8 mouse cellular contexts compared by ENCODE assay signal in the genomic region with DNA sequence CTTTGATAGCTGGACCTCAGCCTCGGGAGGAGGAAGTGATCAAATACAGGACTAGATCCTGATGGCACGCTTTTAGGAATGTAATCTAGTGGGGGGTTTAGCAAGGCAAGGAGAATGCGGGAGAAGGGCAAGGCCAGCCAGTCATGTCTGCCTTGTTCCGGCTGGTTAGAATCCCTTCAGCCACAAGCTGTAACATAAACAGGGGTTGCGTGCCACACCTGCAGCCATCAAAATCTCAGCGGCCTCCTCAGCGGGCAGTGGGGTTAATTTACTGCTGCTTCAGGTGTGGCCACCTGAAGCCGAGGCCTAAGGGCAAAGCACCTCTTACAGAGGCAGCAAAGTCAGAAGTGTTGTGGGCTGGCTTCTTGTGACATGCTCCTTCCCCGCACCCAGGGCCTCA. TPM values are rescaled to one million over a fixed set of nuclear protein-coding genes. Genes with fewer than 3 reads are reported as not detected.
DNase-seq lines count a peak whose midpoint lies in the region; ATAC-seq and TF ChIP-seq lines count a peak whose summit lies in the region.

Ndrg4 (plus strand) TSS at position 350 of the 400 bp plus-strand sequence.

- TF ChIP-seq EP300 in CH12.LX (IDR thresholded peaks at IDR 0.05; ENCODE audit: low read length): no peak

- H3K9me3 ChIP-seq in erythroblast, embryonic 14.5 days (ENCODE audit: control insufficient read depth, low read length): no peaks in the 10 kb centered on the region
- H3K9me3 ChIP-seq in CH12.LX (replicated peaks; ENCODE audit: low read length): no peaks in the 10 kb centered on the region
- no peaks in the 10 kb centered on the region for H3K9me3 ChIP-seq in forebrain, embryonic 12.5 days
- H3K9me3 ChIP-seq in intestine, embryonic 15.5 days: no peaks in the 10 kb centered on the region
- H3K9me3 ChIP-seq in midbrain, embryonic 14.5 days (ENCODE audit: control insufficient read depth, low read length): no peaks in the 10 kb centered on the region

- H3K79me2 ChIP-seq in CH12.LX (replicated peaks; ENCODE audit: control insufficient read depth, extremely low read depth, insufficient read depth, poor library complexity, severe bottlenecking): no peaks in the 10 kb centered on the region

- TF ChIP-seq RAD21 in CH12.LX (IDR thresholded peaks at IDR 0.05; ENCODE audit: low read depth, low read length): no peak

- peaks cover 72% of the 10 kb centered on the region for H3K27me3 ChIP-seq in erythroblast, embryonic 14.5 days (ENCODE audit: control insufficient read depth)
- peaks cover 46% of the 10 kb centered on the region for H3K27me3 ChIP-seq in CH12.LX (replicated peaks)
- H3K27me3 ChIP-seq in forebrain, embryonic 12.5 days: peaks cover 83% of the 10 kb centered on the region
- H3K27me3 ChIP-seq in intestine, embryonic 15.5 days (replicated peaks): peaks cover 72% of the 10 kb centered on the region
- H3K27me3 ChIP-seq in midbrain, embryonic 14.5 days (ENCODE audit: control insufficient read depth, insufficient read depth, low read length): 0 out of 2 replicates have a peak, but pooled peaks cover 14% of the 10 kb centered on the region

- no peak for TF ChIP-seq CTCF in CH12.LX (conservative IDR thresholded peaks at IDR 0.05 in 1 of 2, IDR thresholded peaks at IDR 0.05 in 1 of 2; ENCODE audit: low read depth in 2 of 2, low read length in 2 of 2)

- in situ Hi-C loops in CH12.LX (cut with MboI; ENCODE audit: low pct_ligation_motif_present, low pct_unique_long_range_greater_than_20kb, low sequenced_read_pairs): no loop called here

- H3K36me3 ChIP-seq in erythroblast, embryonic 14.5 days (ENCODE audit: control insufficient read depth): no peaks in the 10 kb centered on the region
- no peaks in the 10 kb centered on the region for H3K36me3 ChIP-seq in CH12.LX (replicated peaks in 1 of 2; ENCODE audit: control insufficient read depth in 1 of 2, insufficient read depth in 1 of 2, low read length in 1 of 2)
- H3K36me3 ChIP-seq in forebrain, embryonic 12.5 days (replicated peaks): no peaks in the 10 kb centered on the region
- no peaks in the 10 kb centered on the region for H3K36me3 ChIP-seq in intestine, embryonic 15.5 days
- H3K36me3 ChIP-seq in midbrain, embryonic 14.5 days (ENCODE audit: control insufficient read depth, insufficient read depth, low read length): no peaks in the 10 kb centered on the region

- DNase-seq in CH12.LX (ENCODE audit: extremely low read depth): no peak
- no peak for DNase-seq in midbrain, embryonic 14.5 days
- no peak for DNase-seq in embryo, embryonic 11 days
- no peak for DNase-seq in cerebellum, postnatal 14 days

- ATAC-seq in erythroblast, adult 5-6 weeks (replicated peaks; ENCODE audit: low FRiP score, poor library complexity, severe bottlenecking): no peak
- ATAC-seq in forebrain, embryonic 12.5 days (ENCODE audit: low FRiP score): no peak
- no peak for ATAC-seq in intestine, embryonic 15.5 days
- no peak for ATAC-seq in midbrain, embryonic 14.5 days (ENCODE audit: low FRiP score, low TSS enrichment)

- dilution Hi-C loops in CH12.LX (cut with MboI; ENCODE audit: extremely low pct_ligation_motif_present, extremely low pct_unique_long_range_greater_than_20kb, low sequenced_read_pairs): no loop called here

- no peak within 1 kb of the TSS for H3K27ac ChIP-seq in CH12.LX (ENCODE audit: insufficient read depth, low read depth)
- no peak within 1 kb of the TSS for H3K27ac ChIP-seq in forebrain, embryonic 12.5 days
- no peak within 1 kb of the TSS for H3K27ac ChIP-seq in intestine, embryonic 15.5 days
- H3K27ac ChIP-seq in midbrain, embryonic 14.5 days (replicated peaks; ENCODE audit: low read depth, low read length): peak within 1 kb of the TSS; percentile 45; the same call in 1 of the 2 replicates

- H3K9ac ChIP-seq in CH12.LX (ENCODE audit: insufficient read depth, low read depth): peak within 1 kb of the TSS; percentile 41; the same call in 1 of the 2 replicates
- H3K9ac ChIP-seq in forebrain, embryonic 12.5 days: peak within 1 kb of the TSS; percentile 68
- H3K9ac ChIP-seq in intestine, embryonic 15.5 days: peak within 1 kb of the TSS; percentile 30; the same call in 1 of the 2 replicates
- peak within 1 kb of the TSS; percentile 80 for H3K9ac ChIP-seq in midbrain, embryonic 14.5 days (replicated peaks; ENCODE audit: low read length)

- TF ChIP-seq POLR2A in CH12.LX (IDR thresholded peaks at IDR 0.05; ENCODE audit: low read depth, low read length): no peak

- no peaks in the 10 kb centered on the region for H3K4me1 ChIP-seq in erythroblast, embryonic 14.5 days (ENCODE audit: control insufficient read depth)
- peaks cover 16 to 30% of the 10 kb centered on the region in 2 experiments for H3K4me1 ChIP-seq in CH12.LX (ENCODE audit: control insufficient read depth in 1 of 2, insufficient read depth in 2 of 2)
- peaks cover 21% of the 10 kb centered on the region for H3K4me1 ChIP-seq in forebrain, embryonic 12.5 days
- peaks cover 14% of the 10 kb centered on the region for H3K4me1 ChIP-seq in intestine, embryonic 15.5 days (replicated peaks)
- H3K4me1 ChIP-seq in midbrain, embryonic 14.5 days (ENCODE audit: control insufficient read depth, insufficient read depth, low read length): peaks cover 9% of the 10 kb centered on the region; the same call in 1 of the 2 replicates

- H3K4me2 ChIP-seq in CH12.LX (ENCODE audit: insufficient read depth, low read depth, poor library complexity, severe bottlenecking): peak within 1 kb of the TSS; percentile 92
- peak within 1 kb of the TSS; percentile 94 for H3K4me2 ChIP-seq in forebrain, embryonic 12.5 days
- H3K4me2 ChIP-seq in intestine, embryonic 15.5 days (replicated peaks): peak within 1 kb of the TSS; percentile 98
- peak within 1 kb of the TSS; percentile 82 for H3K4me2 ChIP-seq in midbrain, embryonic 14.5 days (ENCODE audit: low read length)

- H3K4me3 ChIP-seq in erythroblast, embryonic 14.5 days (replicated peaks): peak within 1 kb of the TSS; percentile 7
- peak within 1 kb of the TSS in 2 of 3 experiments; percentile 25 to 70 for H3K4me3 ChIP-seq in CH12.LX (replicated peaks in 1 of 3; ENCODE audit: low read depth in 2 of 3, low read length in 2 of 3, poor library complexity in 1 of 3)
- H3K4me3 ChIP-seq in forebrain, embryonic 12.5 days (replicated peaks): peak within 1 kb of the TSS; percentile 60
- H3K4me3 ChIP-seq in intestine, embryonic 15.5 days (replicated peaks): peak within 1 kb of the TSS; percentile 53
- H3K4me3 ChIP-seq in midbrain, embryonic 14.5 days (replicated peaks; ENCODE audit: low read depth, low read length): peak within 1 kb of the TSS; percentile 67

- WGBS in forebrain, embryonic 12.5 days: 53% methylated on average over 9 of the region's 9 CpGs
- WGBS in intestine, embryonic 15.5 days: 40% methylated on average over 9 of the region's 9 CpGs
- WGBS in midbrain, embryonic 14.5 days: 49% methylated on average over 9 of the region's 9 CpGs

TF ChIP-seq in CH12.LX, 34 proteins besides CTCF, POLR2A, EP300 and RAD21:
- no peak for TF ChIP-seq MXI1 (IDR thresholded peaks at IDR 0.05; ENCODE audit: low read depth, low read length)
- TF ChIP-seq NRF1 (IDR thresholded peaks at IDR 0.05; ENCODE audit: low read depth, low read length): no peak
- TF ChIP-seq PAX5 (IDR thresholded peaks at IDR 0.05; ENCODE audit: low read length): no peak
- TF ChIP-seq GABPA (IDR thresholded peaks at IDR 0.05; ENCODE audit: insufficient replicate concordance, low read depth, low read length): no peak
- no peak for TF ChIP-seq SIN3A (IDR thresholded peaks at IDR 0.05; ENCODE audit: low read length)
- no peak for TF ChIP-seq UBTF (IDR thresholded peaks at IDR 0.05; ENCODE audit: low read depth, low read length)
- no peak for TF ChIP-seq RCOR1 (conservative IDR thresholded peaks at IDR 0.05; ENCODE audit: low read depth, low read length)
- no peak for TF ChIP-seq CHD1 (IDR thresholded peaks at IDR 0.05; ENCODE audit: low read depth, low read length)
- no peak for TF ChIP-seq SMC3 (IDR thresholded peaks at IDR 0.05; ENCODE audit: low read depth, low read length)
- no peak for TF ChIP-seq ELF1 (IDR thresholded peaks at IDR 0.05; ENCODE audit: low read depth, low read length)
- no peak for TF ChIP-seq TBP (conservative IDR thresholded peaks at IDR 0.05; ENCODE audit: low read depth, low read length)

RNA-seq across cellular contexts. Expression of gene Ndrg4, which starts in this region (rescaled TPM):
- polyA plus RNA-seq in erythroblast, embryonic 14.5 days (2012): 0.03 and 0.11 TPM in 2 replicates
- total RNA-seq in erythroblast, adult 5-6 weeks (2015; ENCODE audit: low replicate concordance): not detected in 2 replicates
- not detected in 2 replicates for total RNA-seq in erythroblast, adult 5-6 weeks (2017; ENCODE audit: low replicate concordance)
- total RNA-seq in CH12.LX (2012; rRNA removed): 1.7 and 2.1 TPM in 2 replicates
- 1.6 TPM in 2 replicates for total RNA-seq in CH12.LX (2014; rRNA removed)
- 2.1 TPM in 2 replicates for polyA plus RNA-seq in CH12.LX (2012; ENCODE audit: insufficient read length, low read depth)
- 61.1 and 62.5 TPM in 2 replicates for polyA plus RNA-seq in forebrain, embryonic 12.5 days (2016; fragmentation: Nextera tagmentation; extraction: Ambion mirVana)
- 16.3 and 17.0 TPM in 2 replicates for polyA plus RNA-seq in intestine, embryonic 15.5 days (2015; fragmentation: Nextera tagmentation; extraction: Ambion mirVana)
- polyA plus RNA-seq in midbrain, embryonic 14.5 days (2014; fragmentation: Nextera tagmentation; extraction: Ambion mirVana): 276 and 287 TPM in 2 replicates

Comparison
In these comparisons a context has a peak if more than half of its experiments do, and no peak if none do; other contexts are left out.
1. H3K4me3 ChIP-seq: peak in every context shown above with its lines; median percentile 67 in midbrain, embryonic 14.5 days; 60 in forebrain, embryonic 12.5 days; 53 in intestine, embryonic 15.5 days; 48 in CH12.LX; 7 in erythroblast, embryonic 14.5 days.
2. H3K9ac ChIP-seq: peak in every context shown above with its lines; median percentile 80 in midbrain, embryonic 14.5 days; 68 in forebrain, embryonic 12.5 days; 41 in CH12.LX; 30 in intestine, embryonic 15.5 days.